Mouse (Mus musculus) small intestine, adult 2 months (tissue): ENCODE results near the gene Cln6.

Source experiments
- CTCF ChIP-seq: fragments of 200-500 bp; IDR thresholded peaks from 2 replicates; pipeline ENCODE4 v1.5.1; 2012; ENCODE audit warnings: low read depth, mild to moderate bottlenecking, control low read depth, inconsistent platforms, low read length, moderate library complexity, mixed read lengths; ENCODE audit not compliant: insufficient replicate concordance, insufficient read length; ENCODE audit errors: extremely low read depth
- POLR2A ChIP-seq: fragments of 200-500 bp; IDR thresholded peaks from 2 replicates; pipeline ENCODE4 v1.6.1; 2012; ENCODE audit warnings: low read depth, mild to moderate bottlenecking, control low read depth, inconsistent platforms, low read length, moderate library complexity

- TF ChIP-seq POLR2A: no peak
- TF ChIP-seq CTCF: no peak
Observed at GRCm38 (mm10) chr9:62881871-62882270, 43.3 kb downstream of the Cln6 start.
